Mouse (Mus musculus): ENCODE results near the gene Tmem179b. TPM values are rescaled to one million over a fixed set of nuclear protein-coding genes. Genes with fewer than 3 reads are reported as not detected.

The Tmem179b gene
- polyA plus RNA-seq, 1 experiment, result 28.7 TPM

- Histone ChIP-seq H3K79me3 (ENCODE audit: low read depth) (no peaks in the 10 kb centered on the region), H3K79me2 (ENCODE audit: control insufficient read depth, insufficient read depth) (peaks cover 13% of the 10 kb centered on the region), H3K36me3 (ENCODE audit: control insufficient read depth, insufficient read depth) (peaks cover 40% of the 10 kb centered on the region), H3K27me3 (ENCODE audit: control insufficient read depth, insufficient read depth, insufficient read length) (no peaks in the 10 kb centered on the region), H3ac (ENCODE audit: control insufficient read depth, insufficient read length, low read depth) (no peak overlapping the region), H3K4me3 (ENCODE audit: insufficient read depth, poor library complexity, severe bottlenecking) (no peak overlapping the region)
- no peak for TF ChIP-seq USF1 (IDR thresholded peaks at IDR 0.05; ENCODE audit: low read depth)
- no peak for TF ChIP-seq CTCF (IDR thresholded peaks at IDR 0.05; ENCODE audit: control insufficient read depth, insufficient read depth, insufficient read length)
- TF ChIP-seq MYOD1 (IDR thresholded peaks at IDR 0.05; ENCODE audit: control insufficient read depth, insufficient read length, low read depth), result no peak
- no peak for TF ChIP-seq CEBPB (IDR thresholded peaks at IDR 0.05; ENCODE audit: low read depth)
- no peak for TF ChIP-seq MAX (IDR thresholded peaks at IDR 0.05)
- TF ChIP-seq FOSL1 (IDR thresholded peaks at IDR 0.05; ENCODE audit: insufficient read depth, low read length, poor library complexity, severe bottlenecking), result no peak
- TF ChIP-seq MYOG (IDR thresholded peaks at IDR 0.05; ENCODE audit: control insufficient read depth, extremely low read depth, insufficient read length), result no peak
Observed at GRCm38 (mm10) chr19:8790171-8790570, 15.9 kb upstream of the Tmem179b start.

GRCm38 (mm10) chr19:8789171-8789570, 14.9 kb upstream of the Tmem179b start:
- peaks cover 15% of the 10 kb centered on the region for H3K79me2 ChIP-seq (ENCODE audit: control insufficient read depth, insufficient read depth)
- no peak overlapping the region for H3ac ChIP-seq (ENCODE audit: control insufficient read depth, insufficient read length, low read depth)
- H3K27me3 ChIP-seq (ENCODE audit: control insufficient read depth, insufficient read depth, insufficient read length), result no peaks in the 10 kb centered on the region
- H3K4me3 ChIP-seq (ENCODE audit: insufficient read depth, poor library complexity, severe bottlenecking), result no peak overlapping the region
- peaks cover 30% of the 10 kb centered on the region for H3K36me3 ChIP-seq (ENCODE audit: control insufficient read depth, insufficient read depth)
- TF ChIP-seq MYOD1 (IDR thresholded peaks at IDR 0.05; ENCODE audit: control insufficient read depth, insufficient read length, low read depth) (no peak), MAX (IDR thresholded peaks at IDR 0.05) (no peak), FOSL1 (IDR thresholded peaks at IDR 0.05; ENCODE audit: insufficient read depth, low read length, poor library complexity, severe bottlenecking) (no peak), MYOG (IDR thresholded peaks at IDR 0.05; ENCODE audit: control insufficient read depth, extremely low read depth, insufficient read length) (no peak), USF1 (IDR thresholded peaks at IDR 0.05; ENCODE audit: low read depth) (no peak), CTCF (IDR thresholded peaks at IDR 0.05; ENCODE audit: control insufficient read depth, insufficient read depth, insufficient read length) (no peak), CEBPB (IDR thresholded peaks at IDR 0.05; ENCODE audit: low read depth) (no peak)
- H3K79me3 ChIP-seq (ENCODE audit: low read depth), result no peaks in the 10 kb centered on the region

GRCm38 (mm10) chr19:8788521-8788920, 14.3 kb upstream of the Tmem179b start:
- H3K27me3 ChIP-seq (ENCODE audit: control insufficient read depth, insufficient read depth, insufficient read length), result no peaks in the 10 kb centered on the region
- peaks cover 23% of the 10 kb centered on the region for H3K36me3 ChIP-seq (ENCODE audit: control insufficient read depth, insufficient read depth)
- H3K79me3 ChIP-seq (ENCODE audit: low read depth), result no peaks in the 10 kb centered on the region
- peaks cover 12% of the 10 kb centered on the region for H3K79me2 ChIP-seq (ENCODE audit: control insufficient read depth, insufficient read depth)
- no peak overlapping the region for H3ac ChIP-seq (ENCODE audit: control insufficient read depth, insufficient read length, low read depth)
- TF ChIP-seq CTCF (IDR thresholded peaks at IDR 0.05; ENCODE audit: control insufficient read depth, insufficient read depth, insufficient read length) (no peak), MAX (IDR thresholded peaks at IDR 0.05) (no peak)
- no peak overlapping the region for H3K4me3 ChIP-seq (ENCODE audit: insufficient read depth, poor library complexity, severe bottlenecking)

GRCm38 (mm10) chr19:8786008-8786781, 11.9 kb upstream of the Tmem179b start, which contains the start of gene Taf6l:
TSS of gene Taf6l (minus strand) at chr19:8786417.
- Histone ChIP-seq H3K79me2 (ENCODE audit: control insufficient read depth, insufficient read depth) (peaks cover 12% of the 10 kb centered on the region), H3K4me3 (ENCODE audit: insufficient read depth, poor library complexity, severe bottlenecking) (peak within 1 kb of the TSS; percentile 55), H3K36me3 (ENCODE audit: control insufficient read depth, insufficient read depth) (peaks cover 14% of the 10 kb centered on the region), H3K79me3 (ENCODE audit: low read depth) (no peaks in the 10 kb centered on the region), H3K27me3 (ENCODE audit: control insufficient read depth, insufficient read depth, insufficient read length) (no peaks in the 10 kb centered on the region), H3ac (ENCODE audit: control insufficient read depth, insufficient read length, low read depth) (peak within 1 kb of the TSS; percentile 78)
- TF ChIP-seq MAX (IDR thresholded peaks at IDR 0.05) (peak; percentile 35), USF1 (IDR thresholded peaks at IDR 0.05; ENCODE audit: low read depth) (peak; percentile 99), MYOG (IDR thresholded peaks at IDR 0.05; ENCODE audit: control insufficient read depth, extremely low read depth, insufficient read length) (no peak), FOSL1 (IDR thresholded peaks at IDR 0.05; ENCODE audit: insufficient read depth, low read length, poor library complexity, severe bottlenecking) (no peak), CTCF (IDR thresholded peaks at IDR 0.05; ENCODE audit: control insufficient read depth, insufficient read depth, insufficient read length) (no peak), CEBPB (IDR thresholded peaks at IDR 0.05; ENCODE audit: low read depth) (no peak), MYOD1 (IDR thresholded peaks at IDR 0.05; ENCODE audit: control insufficient read depth, insufficient read length, low read depth) (peak; percentile 20)

GRCm38 (mm10) chr19:8774951-8775421, 719 bp upstream of the Tmem179b start:
- peaks cover 50% of the 10 kb centered on the region for H3K79me2 ChIP-seq (ENCODE audit: control insufficient read depth, insufficient read depth)
- TF ChIP-seq USF1 (IDR thresholded peaks at IDR 0.05; ENCODE audit: low read depth) (no peak), MAX (IDR thresholded peaks at IDR 0.05) (no peak), CEBPB (IDR thresholded peaks at IDR 0.05; ENCODE audit: low read depth) (no peak), MYOD1 (IDR thresholded peaks at IDR 0.05; ENCODE audit: control insufficient read depth, insufficient read length, low read depth) (no peak), MYOG (IDR thresholded peaks at IDR 0.05; ENCODE audit: control insufficient read depth, extremely low read depth, insufficient read length) (no peak), CTCF (IDR thresholded peaks at IDR 0.05; ENCODE audit: control insufficient read depth, insufficient read depth, insufficient read length) (no peak)
- H3ac ChIP-seq (ENCODE audit: control insufficient read depth, insufficient read length, low read depth), result peak overlapping the region; percentile 92
- peaks cover 64% of the 10 kb centered on the region for H3K36me3 ChIP-seq (ENCODE audit: control insufficient read depth, insufficient read depth)
- no peaks in the 10 kb centered on the region for H3K27me3 ChIP-seq (ENCODE audit: control insufficient read depth, insufficient read depth, insufficient read length)
- H3K4me3 ChIP-seq (ENCODE audit: insufficient read depth, poor library complexity, severe bottlenecking), result peak overlapping the region; percentile 68
- H3K79me3 ChIP-seq (ENCODE audit: low read depth), result peaks cover 14% of the 10 kb centered on the region

Measured in C2C12 (cell line).